Mouse (Mus musculus) ovary, adult 10 weeks (tissue): ENCODE results near the gene Sohlh1. TPM values are rescaled to one million over a fixed set of nuclear protein-coding genes. Genes with fewer than 3 reads are reported as not detected.

Source experiments
- polyA plus RNA-seq: library from polyadenylated mRNA; stranded (reverse); fragments of 350-450 nt; fragmentation: Illumina TruSeq; extraction: RNeasy Lipid Tissue Mini Kit (QIAGEN cat#74804); gene quantifications from one replicate; pipeline ENCODE4 v1.2.3, GENCODE M21; 2014

Sohlh1 gene
- polyA plus RNA-seq: not detected

GRCm38 (mm10) chr2:25847226-25847625, at the start of gene Sohlh1:
TSS of gene Sohlh1 (minus strand) at chr2:25847248.

GRCm38 (mm10) chr2:25863337-25864131, 16.5 kb upstream of the Sohlh1 start, which contains the start of gene Kcnt1:
TSS of gene Kcnt1 (plus strand) at chr2:25863734.

GRCm38 (mm10) chr2:25822806-25823205, 24.2 kb downstream of the Sohlh1 start, which contains the start of gene Lcn9:
TSS of gene Lcn9 (plus strand) at chr2:25823153.

GRCm38 (mm10) chr2:25815748-25816147, 31.3 kb downstream of the Sohlh1 start, which contains the start of gene Glt6d1:
TSS of gene Glt6d1 (minus strand) at chr2:25815848.

Other genes with a start within 250 kb of the Sohlh1 start
- gene Rabl6, start 238.7 kb downstream of the Sohlh1 start, polyA plus RNA-seq: 65.4 TPM
- gene Ccdc183, start 229.6 kb downstream of the Sohlh1 start, polyA plus RNA-seq: not detected
- 1.2 TPM for gene Tmem141, start 225.2 kb downstream of the Sohlh1 start, polyA plus RNA-seq
- 0.66 TPM for gene Fcna, start 219.2 kb downstream of the Sohlh1 start, polyA plus RNA-seq
- gene Lcn8, start 194.1 kb downstream of the Sohlh1 start, polyA plus RNA-seq: not detected
- not detected for gene Lcn5, start 189.3 kb downstream of the Sohlh1 start, polyA plus RNA-seq
- gene Lcn6, start 170.5 kb downstream of the Sohlh1 start, polyA plus RNA-seq: not detected
- gene Lcn10, start 164.5 kb downstream of the Sohlh1 start, polyA plus RNA-seq: not detected
- not detected for gene Obp2a, start 147.2 kb downstream of the Sohlh1 start, polyA plus RNA-seq
- 17.9 TPM for gene Bmyc, start 140.5 kb downstream of the Sohlh1 start, polyA plus RNA-seq
- not detected for gene Obp2b, start 110.2 kb downstream of the Sohlh1 start, polyA plus RNA-seq
- gene Lcn3, start 81.7 kb downstream of the Sohlh1 start, polyA plus RNA-seq: not detected
- not detected for gene Lcn11, start 70.2 kb downstream of the Sohlh1 start, polyA plus RNA-seq
- not detected for gene Gm13539, start 65.0 kb downstream of the Sohlh1 start, polyA plus RNA-seq
- gene Glt6d1, start 31.4 kb downstream of the Sohlh1 start, polyA plus RNA-seq: not detected
- gene Lcn9, start 24.1 kb downstream of the Sohlh1 start, polyA plus RNA-seq: not detected
- 0.60 TPM for gene Kcnt1, start 16.5 kb upstream of the Sohlh1 start, polyA plus RNA-seq
- 32.8 TPM for gene Camsap1, start 136.0 kb upstream of the Sohlh1 start, polyA plus RNA-seq
- 23.1 TPM for gene Ubac1, start 174.5 kb upstream of the Sohlh1 start, polyA plus RNA-seq